Mouse (Mus musculus): ENCODE measurements at regions not wholly inside any gene's neighbourhood (a gene's known extent, or its start where the extent isn't known, plus 50 kb on each side); places are given as distances from the start of the nearest gene placed in this dataset.

DNA sequence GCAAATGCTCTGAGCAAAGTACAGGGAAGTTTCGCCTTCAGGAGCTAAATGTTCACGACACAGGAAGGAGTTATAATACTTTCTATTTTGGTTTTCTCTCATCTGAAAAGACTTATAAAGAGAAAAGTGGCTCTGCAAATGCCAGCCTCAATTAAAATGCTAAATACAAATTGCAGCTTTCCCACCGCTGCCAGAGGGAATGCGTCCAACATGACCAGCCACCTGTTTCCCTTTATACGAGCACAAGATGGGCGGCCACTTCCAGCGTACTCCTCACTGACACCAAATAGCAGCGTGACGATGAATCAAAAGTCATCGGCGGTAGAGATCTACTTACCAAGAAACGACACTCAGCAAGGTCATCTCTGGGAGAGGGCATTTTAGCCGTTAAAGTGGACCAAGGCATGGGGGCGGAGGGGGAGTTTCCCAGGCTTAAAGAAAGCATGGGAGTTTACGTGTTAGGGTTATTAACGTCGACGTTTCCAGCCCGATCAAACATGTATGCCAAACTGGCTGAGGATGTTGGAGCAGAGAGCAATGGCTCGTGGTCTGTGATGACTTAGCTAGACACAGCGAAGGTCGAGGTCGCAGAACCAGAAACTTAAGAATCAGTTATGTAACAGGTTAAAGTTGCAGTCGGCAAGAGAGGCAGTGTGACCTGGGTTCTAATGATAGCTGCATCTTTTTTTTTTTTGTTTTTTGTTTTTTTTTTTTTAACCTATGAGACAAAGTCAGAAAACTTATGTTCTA lies 59.6 kb upstream of the Nrip1 start:
- Histone ChIP-seq H3K27me3 (ENCODE audit: control insufficient read depth, insufficient read depth, low read length) (no peaks in the 10 kb centered on the region), H3K4me3 (ENCODE audit: control insufficient read depth, low read depth, low read length) (peak overlapping the region; percentile 57), H3K36me3 (ENCODE audit: control insufficient read depth, insufficient read depth, low read length) (no peaks in the 10 kb centered on the region), H3K4me1 (ENCODE audit: control insufficient read depth, insufficient read depth, low read length) (no peaks in the 10 kb centered on the region), H3K27ac (ENCODE audit: control insufficient read depth, insufficient read depth, low read depth, low read length) (no peak overlapping the region; the same call in 1 of the 2 replicates)
- TF ChIP-seq POLR2A (IDR thresholded peaks at IDR 0.05; ENCODE audit: control insufficient read depth, low read depth, low read length) (no peak), CTCF (IDR thresholded peaks at IDR 0.05; ENCODE audit: control insufficient read depth, insufficient read depth, insufficient replicate concordance, low read depth, low read length) (no peak)

DNA sequence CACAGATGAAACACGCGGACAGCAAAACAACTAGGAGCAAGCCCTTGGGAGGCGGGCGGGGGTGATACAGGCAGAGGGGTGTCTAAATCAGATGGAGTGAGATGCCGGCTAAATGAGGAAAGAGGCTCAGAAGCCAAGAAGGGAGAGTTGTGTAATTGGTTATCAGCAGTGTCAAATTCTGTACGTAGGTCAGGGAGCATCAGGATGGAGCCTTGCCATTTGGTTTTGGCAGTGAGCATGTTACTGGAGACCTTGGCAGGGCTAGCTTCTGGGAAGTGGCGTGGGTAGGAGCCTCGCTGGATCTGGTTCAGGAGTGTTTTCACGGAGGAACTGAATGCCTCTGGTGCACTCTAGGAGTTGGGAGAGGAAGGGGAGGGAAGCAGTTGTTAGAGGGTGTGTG lies 58.7 kb upstream of the Nrip1 start:
- no peaks in the 10 kb centered on the region for H3K4me1 ChIP-seq (ENCODE audit: control insufficient read depth, insufficient read depth, low read length)
- no peak for TF ChIP-seq CTCF (IDR thresholded peaks at IDR 0.05; ENCODE audit: control insufficient read depth, insufficient read depth, insufficient replicate concordance, low read depth, low read length)
- TF ChIP-seq POLR2A (IDR thresholded peaks at IDR 0.05; ENCODE audit: control insufficient read depth, low read depth, low read length): no peak
- H3K4me3 ChIP-seq (ENCODE audit: control insufficient read depth, low read depth, low read length): no peak overlapping the region
- no peak overlapping the region for H3K27ac ChIP-seq (ENCODE audit: control insufficient read depth, insufficient read depth, low read depth, low read length)
- no peaks in the 10 kb centered on the region for H3K36me3 ChIP-seq (ENCODE audit: control insufficient read depth, insufficient read depth, low read length)
- no peaks in the 10 kb centered on the region for H3K27me3 ChIP-seq (ENCODE audit: control insufficient read depth, insufficient read depth, low read length)

DNA sequence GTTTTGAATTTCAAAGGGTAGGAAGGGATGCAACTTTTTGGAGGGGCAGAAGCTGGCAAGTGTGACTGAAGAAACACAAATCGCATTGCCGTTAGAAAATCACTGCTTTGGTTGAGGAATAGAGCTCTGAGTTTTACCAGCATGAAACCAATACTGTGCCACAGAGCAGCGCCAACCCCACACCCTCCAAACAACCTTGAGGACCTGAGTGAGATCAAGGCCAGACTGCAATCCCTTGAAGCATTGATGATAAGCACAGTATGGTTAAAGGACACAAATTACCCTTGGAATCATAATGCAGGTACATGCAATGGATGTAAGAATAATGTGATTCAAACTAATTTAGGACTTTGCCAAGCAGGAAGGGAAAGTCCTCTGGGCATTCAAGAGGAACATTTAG lies 55.5 kb upstream of the Nrip1 start:
- Histone ChIP-seq H3K4me3 (ENCODE audit: control insufficient read depth, low read depth, low read length) (no peak overlapping the region), H3K27me3 (ENCODE audit: control insufficient read depth, insufficient read depth, low read length) (no peaks in the 10 kb centered on the region), H3K27ac (ENCODE audit: control insufficient read depth, insufficient read depth, low read depth, low read length) (no peak overlapping the region), H3K4me1 (ENCODE audit: control insufficient read depth, insufficient read depth, low read length) (no peaks in the 10 kb centered on the region; the same call in 1 of the 2 replicates), H3K36me3 (ENCODE audit: control insufficient read depth, insufficient read depth, low read length) (no peaks in the 10 kb centered on the region)
- no peak for TF ChIP-seq POLR2A (IDR thresholded peaks at IDR 0.05; ENCODE audit: control insufficient read depth, low read depth, low read length)

DNA sequence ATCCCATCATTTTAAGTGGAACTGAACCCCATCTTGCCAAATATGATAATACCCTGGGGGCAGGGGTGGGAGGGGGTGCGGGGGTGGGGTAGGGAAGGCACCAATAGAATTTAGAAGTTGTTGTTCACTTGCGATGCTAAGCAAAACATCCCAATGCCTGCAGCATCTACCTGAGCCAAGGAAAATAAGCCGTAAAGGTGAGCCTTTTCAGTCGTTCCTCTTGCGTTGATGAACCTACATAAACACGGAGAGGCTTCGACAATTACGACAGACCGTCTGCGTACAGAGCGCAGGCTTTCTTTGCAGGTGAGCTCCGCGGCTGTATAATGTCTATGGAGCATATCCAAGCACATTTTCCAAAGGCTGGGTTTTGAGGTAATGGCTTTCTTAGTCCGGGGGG lies 50.3 kb upstream of the Nrip1 start:
- no peak overlapping the region; the same call in 1 of the 2 replicates for H3K4me3 ChIP-seq (ENCODE audit: control insufficient read depth, low read depth, low read length)

More for the DNA sequence above, 50.3 kb upstream of the Nrip1 start:
- Histone ChIP-seq H3K27ac (ENCODE audit: control insufficient read depth, insufficient read depth, low read depth, low read length) (no peak overlapping the region), H3K27me3 (ENCODE audit: control insufficient read depth, insufficient read depth, low read length) (no peaks in the 10 kb centered on the region), H3K4me1 (ENCODE audit: control insufficient read depth, insufficient read depth, low read length) (no peaks in the 10 kb centered on the region; the same call in 1 of the 2 replicates), H3K36me3 (ENCODE audit: control insufficient read depth, insufficient read depth, low read length) (no peaks in the 10 kb centered on the region)
- TF ChIP-seq POLR2A (IDR thresholded peaks at IDR 0.05; ENCODE audit: control insufficient read depth, low read depth, low read length) (no peak), CTCF (IDR thresholded peaks at IDR 0.05; ENCODE audit: control insufficient read depth, insufficient read depth, insufficient replicate concordance, low read depth, low read length) (no peak)
